Mouse (Mus musculus) hindlimb bud, embryonic 11.5 days (tissue): ENCODE data around the gene Cmtm2b.
"Not testable (repeated sequence)": the region's sequence is repeated elsewhere in the genome, so short reads cannot be mapped to it uniquely, and the experiment has no call there.

Experiments
- DNase-seq: peaks from one replicate; pipeline ENCODE4 v3.0.0-alpha.2; 2012; ENCODE audit warnings: low read depth, low spot score; ENCODE audit errors: extremely low spot score

The Cmtm2b gene

GRCm38 (mm10) chr8:104321930-104322329 lies at the start of gene Cmtm2b:
TSS of gene Cmtm2b (plus strand) at chr8:104322230.
- not testable (repeated sequence) for DNase-seq

- not testable (repeated sequence) for DNase-seq
These were observed 28.9 kb upstream of the Cmtm2b start, which contains the start of gene Cmtm2a for GRCm38 (mm10) chr8:104293081-104293480. TSS of gene Cmtm2a (minus strand) at chr8:104293181.

- DNase-seq, result no peak
These were observed 27.6 kb upstream of the Cmtm2b start for GRCm38 (mm10) chr8:104294396-104294795.

- not testable (repeated sequence) for DNase-seq
These were observed 20.5 kb upstream of the Cmtm2b start for GRCm38 (mm10) chr8:104301577-104301976.

- DNase-seq, result not testable (repeated sequence)
These were observed 19.5 kb upstream of the Cmtm2b start for GRCm38 (mm10) chr8:104302536-104302935.

- no peak for DNase-seq
These were observed 17.1 kb upstream of the Cmtm2b start for GRCm38 (mm10) chr8:104304962-104305361.

GRCm38 (mm10) chr8:104308341-104308740 lies 13.7 kb upstream of the Cmtm2b start:
- DNase-seq, result not testable (repeated sequence)

GRCm38 (mm10) chr8:104309441-104310155 lies 12.4 kb upstream of the Cmtm2b start, which contains the start of the genes Gm45711 and Cmtm1:
TSS of gene Gm45711 (minus strand) at chr8:104310081.
TSS of gene Cmtm1 (minus strand) at chr8:104310145.
- not testable (repeated sequence) for DNase-seq

- not testable (repeated sequence) for DNase-seq
These were observed 10.0 kb upstream of the Cmtm2b start for GRCm38 (mm10) chr8:104312023-104312422.

GRCm38 (mm10) chr8:104313311-104313710 lies 8.7 kb upstream of the Cmtm2b start:
- no peak for DNase-seq

GRCm38 (mm10) chr8:104321267-104321666 lies 763 bp upstream of the Cmtm2b start, which contains the start of gene Gm11020:
TSS of gene Gm11020 (plus strand) at chr8:104321567.
- DNase-seq, result not testable (repeated sequence)

GRCm38 (mm10) chr8:104332665-104333631 lies 10.9 kb downstream of the Cmtm2b start:
- no peak for DNase-seq

GRCm38 (mm10) chr8:104333786-104334185 lies 11.8 kb downstream of the Cmtm2b start:
- no peak for DNase-seq

GRCm38 (mm10) chr8:104334196-104334595 lies 12.2 kb downstream of the Cmtm2b start:
- no peak for DNase-seq

GRCm38 (mm10) chr8:104336806-104337205 lies 14.8 kb downstream of the Cmtm2b start:
- no peak for DNase-seq

- no peak for DNase-seq
These were observed 15.9 kb downstream of the Cmtm2b start for GRCm38 (mm10) chr8:104337890-104338289.

GRCm38 (mm10) chr8:104339229-104339982 lies 17.4 kb downstream of the Cmtm2b start, which contains the start of gene Cmtm3:
TSS of gene Cmtm3 (plus strand) at chr8:104339410.
- no peak for DNase-seq

- no peak for DNase-seq
These were observed 17.9 kb downstream of the Cmtm2b start for GRCm38 (mm10) chr8:104339983-104340232.

GRCm38 (mm10) chr8:104340233-104341105 lies 18.4 kb downstream of the Cmtm2b start:
- no peak for DNase-seq

GRCm38 (mm10) chr8:104341106-104341561 lies 19.1 kb downstream of the Cmtm2b start:
- no peak for DNase-seq
